Mouse (Mus musculus) E14TG2a.4 (cell line): Measurements from ENCODE around the gene Pigb.

Experiments
- H3K27me3 ChIP-seq: 2 replicates; pipeline ENCODE4 v1.6.1; 2014; ENCODE audit warnings: low read length, control low read depth; ENCODE audit not compliant: insufficient read depth
- H3K36me3 ChIP-seq: 2 replicates; pipeline ENCODE4 v1.6.1; 2014; ENCODE audit warnings: low read length, control low read depth; ENCODE audit not compliant: insufficient read depth
- H3K4me1 ChIP-seq: replicated peaks from 2 replicates; pipeline ENCODE4 v1.6.1; 2014; ENCODE audit warnings: low read depth, low read length, control low read depth
- H3K4me3 ChIP-seq: replicated peaks from 2 replicates; pipeline ENCODE4 v1.5.1; 2014; ENCODE audit warnings: mild to moderate bottlenecking, low read length
- H3K9me3 ChIP-seq: 2 replicates; pipeline ENCODE4 v1.6.1; 2014; ENCODE audit warnings: low read length, control low read depth
- CTCF ChIP-seq: conservative IDR thresholded peaks from 2 replicates; pipeline ENCODE4 v1.5.1; 2014; ENCODE audit warnings: low read length
- NANOG ChIP-seq: IDR thresholded peaks from 2 replicates; pipeline ENCODE4 v1.6.1; 2014; ENCODE audit warnings: borderline replicate concordance, low read length, mixed read lengths
- POU5F1 ChIP-seq: IDR thresholded peaks from 2 replicates; pipeline ENCODE4 v1.6.1; 2014; ENCODE audit warnings: low read length, borderline replicate concordance

Gene Pigb

DNA sequence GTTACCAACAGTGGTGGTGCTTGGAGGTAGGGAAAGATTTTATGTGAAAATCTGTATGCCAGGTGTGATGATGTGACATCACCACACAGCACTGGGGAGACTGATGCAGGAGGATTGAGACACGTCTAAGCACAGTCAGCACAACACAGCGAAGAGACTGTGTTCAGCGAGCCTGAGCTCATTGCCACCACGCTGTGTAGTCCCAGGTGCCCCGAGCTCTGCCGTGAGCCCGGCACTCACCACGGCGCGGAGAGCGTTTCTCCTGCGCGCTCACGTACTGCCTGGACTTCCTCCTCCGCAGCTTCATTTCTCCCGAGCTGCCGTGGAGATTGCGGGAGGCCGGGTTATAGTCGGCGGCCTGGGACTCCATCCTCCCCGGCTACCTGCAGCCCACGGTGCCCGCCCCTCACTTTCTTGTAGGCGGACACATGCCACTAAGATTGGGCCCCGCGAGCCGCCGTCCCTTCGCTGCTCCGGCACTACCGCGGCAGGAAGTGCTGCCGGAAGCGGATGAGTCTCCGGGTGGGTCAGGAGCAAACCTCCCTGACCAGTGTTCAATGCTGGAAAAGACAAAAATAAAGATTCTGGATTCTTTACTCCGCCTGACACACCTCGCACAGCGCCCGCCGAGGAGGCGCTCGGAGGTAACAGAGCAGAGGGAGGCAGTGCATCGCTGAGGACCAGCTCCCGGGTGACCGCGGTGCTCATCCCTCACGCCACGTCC, 794 bp downstream of the Pigb start:
- TF ChIP-seq CTCF (no peak), POU5F1 (no peak), NANOG (no peak)
- Histone ChIP-seq H3K4me3 (peak overlapping the region; percentile 96), H3K36me3 (peaks cover 41% of the 10 kb centered on the region), H3K4me1 (peaks cover 34% of the 10 kb centered on the region), H3K27me3 (no peaks in the 10 kb centered on the region), H3K9me3 (no peaks in the 10 kb centered on the region)

DNA sequence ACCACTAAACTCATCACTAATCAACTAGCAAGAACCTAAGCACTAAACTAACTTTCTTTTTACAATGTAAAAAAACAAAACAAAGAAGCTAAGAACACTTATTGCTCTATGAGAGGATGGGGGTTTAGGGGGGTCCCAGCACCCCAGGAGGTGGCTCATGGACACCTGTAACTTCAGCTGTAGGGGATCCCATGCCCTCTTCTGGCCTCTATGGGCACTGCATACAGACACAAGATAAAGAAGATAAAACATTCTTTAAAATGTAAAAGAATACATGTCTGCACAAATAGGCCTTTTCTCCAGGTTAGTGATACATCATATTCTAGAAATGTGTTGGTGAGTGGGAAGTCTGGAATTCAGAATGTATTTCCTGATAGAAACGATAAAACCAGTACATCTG, 6.8 kb downstream of the Pigb start:
- Histone ChIP-seq H3K9me3 (no peaks in the 10 kb centered on the region), H3K36me3 (peaks cover 86% of the 10 kb centered on the region), H3K4me3 (no peak overlapping the region), H3K27me3 (no peaks in the 10 kb centered on the region), H3K4me1 (peaks cover 18% of the 10 kb centered on the region)
- TF ChIP-seq POU5F1 = no peak
- peak; percentile 63 for TF ChIP-seq CTCF
- no peak for TF ChIP-seq NANOG

DNA sequence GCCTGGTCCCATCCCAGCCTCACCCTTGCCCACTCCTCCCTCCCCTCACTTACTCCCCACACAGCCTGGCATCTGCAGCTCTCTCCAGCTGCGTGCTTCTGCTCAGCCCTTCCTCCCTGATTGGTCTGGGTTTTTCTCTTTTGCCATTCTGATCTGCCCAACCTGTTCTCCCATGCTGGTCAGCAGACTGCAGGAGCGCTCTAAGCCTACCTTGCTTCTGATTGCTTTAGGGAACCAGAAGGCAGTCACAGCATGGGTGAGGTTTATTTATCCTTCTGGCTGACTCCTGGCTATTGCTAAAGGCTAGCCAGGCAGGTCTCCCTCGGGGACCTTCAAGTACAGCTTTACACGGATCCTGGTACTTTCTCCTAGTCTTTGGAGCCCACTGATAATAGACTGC, 8.8 kb downstream of the Pigb start:
- Histone ChIP-seq H3K4me1 (peaks cover 29% of the 10 kb centered on the region), H3K9me3 (no peaks in the 10 kb centered on the region), H3K27me3 (no peaks in the 10 kb centered on the region), H3K4me3 (no peak overlapping the region), H3K36me3 (peaks cover 74% of the 10 kb centered on the region)
- TF ChIP-seq CTCF (no peak), POU5F1 (no peak), NANOG (no peak)

DNA sequence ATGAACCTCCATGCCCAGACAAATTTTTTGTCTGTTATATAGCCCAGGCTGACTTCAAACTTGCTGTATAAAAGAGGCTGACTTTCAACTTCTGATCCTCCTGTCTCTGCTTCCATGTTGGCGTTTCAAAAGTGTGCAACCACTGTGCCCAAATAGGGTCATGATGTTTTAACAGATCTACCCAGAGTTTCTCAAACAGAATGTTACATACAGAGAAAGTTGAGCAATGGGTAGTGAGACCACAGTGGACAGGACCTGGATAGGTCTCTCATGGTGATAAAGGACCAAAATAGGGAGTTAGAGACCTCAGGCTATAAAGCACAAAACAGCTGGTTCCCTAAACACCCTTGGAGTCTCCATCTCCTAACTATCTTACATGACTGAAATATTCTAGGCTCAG, 9.7 kb downstream of the Pigb start:
- peaks cover 64% of the 10 kb centered on the region for H3K36me3 ChIP-seq
- no peak overlapping the region for H3K4me3 ChIP-seq
- peaks cover 36% of the 10 kb centered on the region for H3K4me1 ChIP-seq
- H3K9me3 ChIP-seq = no peaks in the 10 kb centered on the region
- TF ChIP-seq NANOG (no peak), POU5F1 (no peak), CTCF (no peak)
- H3K27me3 ChIP-seq = no peaks in the 10 kb centered on the region

DNA sequence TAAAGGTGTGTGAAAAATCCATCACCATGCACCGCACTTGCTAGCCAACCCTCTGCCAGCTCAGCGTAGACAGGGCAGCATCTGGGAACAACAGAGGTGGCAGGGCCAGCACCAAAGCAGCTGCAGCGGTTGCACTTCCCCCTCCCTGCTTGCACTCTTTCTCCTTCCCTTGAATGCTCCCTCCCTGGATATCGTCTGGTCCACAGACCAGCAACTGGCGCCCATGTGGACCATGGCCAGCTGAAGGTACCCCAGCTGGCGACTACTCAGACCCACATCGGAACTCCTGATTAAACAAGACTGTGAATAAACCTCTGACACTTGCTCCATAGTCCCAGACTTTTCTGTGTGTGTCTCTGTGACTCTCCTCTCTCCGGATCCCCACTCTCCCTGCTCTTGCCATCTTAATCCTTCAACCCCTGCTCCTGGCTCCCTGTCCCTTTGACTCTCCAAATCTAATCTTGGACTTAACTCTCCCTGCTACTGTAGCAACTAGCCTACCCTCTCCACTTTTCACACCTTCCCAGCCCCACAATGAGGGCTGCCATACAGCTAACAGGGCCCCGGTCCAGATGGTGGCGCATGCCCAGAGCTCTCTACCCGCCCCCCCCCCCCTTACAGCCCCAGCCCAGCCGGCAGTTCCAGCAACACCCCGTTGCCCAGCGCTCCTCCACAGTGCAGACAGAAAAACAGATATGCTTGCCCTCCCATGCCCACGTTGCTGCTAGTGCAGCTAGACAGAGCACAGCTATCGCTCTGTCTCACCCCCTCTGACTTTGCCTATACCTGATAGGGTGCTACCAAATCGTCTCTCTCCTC, 14.2 kb downstream of the Pigb start:
- TF ChIP-seq CTCF (no peak), POU5F1 (no peak), NANOG (no peak)
- H3K4me1 ChIP-seq = peaks cover 37% of the 10 kb centered on the region
- no peaks in the 10 kb centered on the region for H3K9me3 ChIP-seq
- H3K27me3 ChIP-seq = no peaks in the 10 kb centered on the region
- H3K36me3 ChIP-seq = peaks cover 60% of the 10 kb centered on the region
- peak overlapping the region; percentile 72 for H3K4me3 ChIP-seq

DNA sequence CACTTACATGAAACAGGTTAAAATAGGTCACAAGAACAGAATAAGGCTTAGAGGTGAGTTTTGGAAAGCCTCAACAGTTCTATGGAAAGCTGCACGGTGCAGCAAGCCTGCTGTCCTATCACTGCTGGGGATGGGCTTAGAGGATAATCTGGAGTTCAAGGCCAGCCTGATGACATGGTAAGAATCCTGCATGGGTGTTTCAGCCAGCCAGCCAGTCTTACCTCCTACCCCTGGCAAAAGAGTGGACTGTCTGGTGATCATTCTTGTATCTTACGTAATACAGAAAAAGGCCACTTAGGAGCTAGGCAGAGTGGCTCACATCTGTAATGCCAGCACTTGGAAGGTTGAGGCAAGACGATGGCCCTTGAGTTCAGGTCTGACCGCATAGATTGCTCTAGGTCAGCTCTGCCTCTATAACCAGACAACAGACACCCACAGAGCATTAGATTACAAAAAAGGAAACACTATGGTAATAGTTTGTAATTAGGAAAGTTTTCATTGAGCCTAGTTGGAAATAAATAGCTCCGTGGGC, 19.5 kb downstream of the Pigb start:
- Histone ChIP-seq H3K4me3 (no peak overlapping the region), H3K9me3 (no peaks in the 10 kb centered on the region), H3K36me3 (peaks cover 87% of the 10 kb centered on the region), H3K27me3 (no peaks in the 10 kb centered on the region), H3K4me1 (peaks cover 31% of the 10 kb centered on the region)
- TF ChIP-seq POU5F1 = no peak

DNA sequence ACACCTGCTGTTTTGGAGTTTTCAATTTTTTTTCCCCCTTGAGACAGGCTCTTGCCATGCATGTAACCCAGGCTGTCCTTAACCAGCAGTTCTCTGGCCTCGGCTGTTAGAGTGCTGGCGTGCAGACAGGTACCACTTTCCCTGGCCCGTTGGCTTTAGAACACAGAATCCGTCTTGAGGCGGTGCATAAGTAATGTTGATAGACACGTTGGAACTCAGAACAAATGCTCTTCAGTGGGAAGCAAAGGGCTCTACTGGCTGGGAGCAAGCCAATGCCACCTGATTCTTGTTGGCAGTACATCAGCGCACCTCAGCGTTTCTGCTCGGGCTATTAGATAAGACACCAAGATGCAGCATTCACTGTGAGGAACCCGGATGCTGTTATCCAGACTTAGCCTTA, 20.3 kb downstream of the Pigb start:
- no peak for TF ChIP-seq POU5F1
- TF ChIP-seq CTCF = no peak
- TF ChIP-seq NANOG = no peak
- peaks cover 23% of the 10 kb centered on the region for H3K4me1 ChIP-seq
- H3K36me3 ChIP-seq = peaks cover 92% of the 10 kb centered on the region
- H3K4me3 ChIP-seq = no peak overlapping the region
- no peaks in the 10 kb centered on the region for H3K9me3 ChIP-seq
- no peaks in the 10 kb centered on the region for H3K27me3 ChIP-seq

DNA sequence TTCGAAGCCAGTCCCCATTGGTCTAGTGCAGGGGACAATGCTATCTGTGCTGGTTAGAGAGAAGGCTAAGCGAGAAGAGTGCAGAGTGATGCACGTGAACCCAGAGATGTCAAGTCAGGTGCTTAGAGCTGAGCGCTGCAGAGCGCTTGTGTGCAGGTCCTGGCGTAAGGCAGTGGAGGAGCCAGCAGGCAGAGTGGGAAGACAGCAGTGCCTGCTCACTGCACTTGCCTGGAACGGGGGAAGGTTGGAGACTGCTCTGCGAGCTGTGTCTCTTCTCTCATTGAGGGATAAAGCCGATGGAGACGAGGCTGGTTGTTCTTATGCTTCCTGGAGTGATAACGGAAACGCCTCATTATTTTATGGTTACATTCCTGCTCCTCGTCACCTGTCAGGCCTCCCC, 25.5 kb downstream of the Pigb start:
- H3K36me3 ChIP-seq = peaks cover 98% of the 10 kb centered on the region
- TF ChIP-seq NANOG = no peak
- no peak for TF ChIP-seq POU5F1
- TF ChIP-seq CTCF = no peak
- no peaks in the 10 kb centered on the region for H3K9me3 ChIP-seq
- H3K4me1 ChIP-seq = peaks cover 13% of the 10 kb centered on the region
- H3K27me3 ChIP-seq = no peaks in the 10 kb centered on the region
- no peak overlapping the region for H3K4me3 ChIP-seq
